Mouse (Mus musculus): Measurements from ENCODE around the gene Tmem163. TPM values are rescaled to one million over a fixed set of nuclear protein-coding genes. Genes with fewer than 3 reads are reported as not detected.

Gene Tmem163
- polyA plus RNA-seq (2014; fragmentation: Illumina TruSeq; extraction: RNeasy Lipid Tissue Mini Kit (QIAGEN cat#74804); ENCODE audit: low read depth, low replicate concordance), result not detected

DNA sequence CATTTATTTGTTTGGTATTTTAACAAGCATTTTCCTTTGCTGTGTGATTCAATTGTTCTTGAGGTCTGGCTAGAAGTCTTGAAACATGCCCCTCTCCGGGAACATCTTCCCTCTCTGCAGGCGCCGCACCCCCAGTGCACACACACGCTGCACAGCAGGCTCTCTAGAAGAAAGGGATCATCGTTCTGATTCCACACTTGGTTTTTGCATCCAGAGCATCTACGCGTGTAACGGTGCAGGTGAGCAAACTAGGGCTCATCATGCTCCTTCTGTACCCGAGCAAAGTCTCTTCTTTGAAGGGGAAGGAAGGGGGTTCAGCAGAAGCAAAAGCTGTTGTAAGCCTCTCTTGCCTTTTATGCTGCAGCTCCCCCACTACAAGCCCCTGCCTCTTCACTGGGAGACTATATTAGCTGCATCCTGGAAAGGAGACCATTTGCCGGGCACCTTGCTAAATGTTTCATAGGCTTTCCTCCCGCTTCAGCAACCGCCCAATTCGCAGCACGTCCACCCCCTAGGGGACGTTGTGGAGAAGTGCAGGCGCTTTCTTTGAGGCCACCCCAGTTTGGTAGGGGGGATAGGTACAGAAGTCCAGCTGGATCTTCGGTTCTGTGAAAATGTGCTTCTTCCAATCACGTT, at the start of gene Tmem163:
Gene Tmem163 (minus strand): TSS at position 51 of the 636 bp plus-strand sequence.

GRCm38 (mm10) chr1:127729096-127729495, 49.7 kb upstream of the Tmem163 start, which contains the start of gene Acmsd:
Gene Acmsd (plus strand): TSS chr1:127729413.

Other genes starting within 250 kb of the Tmem163 start
- gene Acmsd, start 49.9 kb upstream of the Tmem163 start, polyA plus RNA-seq (2014; fragmentation: Illumina TruSeq; extraction: RNeasy Lipid Tissue Mini Kit (QIAGEN cat#74804); ENCODE audit: low read depth, low replicate concordance), result 0.25 TPM
- 29.7 TPM for gene Ccnt2, start 94.6 kb upstream of the Tmem163 start, polyA plus RNA-seq (2014; fragmentation: Illumina TruSeq; extraction: RNeasy Lipid Tissue Mini Kit (QIAGEN cat#74804); ENCODE audit: low read depth, low replicate concordance)
- not detected for gene Map3k19, start 175.5 kb upstream of the Tmem163 start, polyA plus RNA-seq (2014; fragmentation: Illumina TruSeq; extraction: RNeasy Lipid Tissue Mini Kit (QIAGEN cat#74804); ENCODE audit: low read depth, low replicate concordance)
- gene Rab3gap1, start 189.2 kb upstream of the Tmem163 start, polyA plus RNA-seq (2014; fragmentation: Illumina TruSeq; extraction: RNeasy Lipid Tissue Mini Kit (QIAGEN cat#74804); ENCODE audit: low read depth, low replicate concordance), result 24.2 TPM

Measured in testis, adult 10 weeks (tissue).